In genomic region chr1:169671801-169672200, GRCm38 (mm10) we compare ENCODE assay signal across 31 mouse cellular contexts. TPM values are rescaled to one million over a fixed set of nuclear protein-coding genes. Genes with fewer than 3 reads are reported as not detected.
A peak's percentile ranks its signal among the peaks of the same experiment; 100 is the strongest.
DNase-seq lines count a peak whose midpoint lies in the region; ATAC-seq and TF ChIP-seq lines count a peak whose summit lies in the region.
"Had no signal": no experiment of that assay in that cellular context is flagged by ENCODE, and none has a peak within 500 bp of the region (broad histone marks: within the 10 kb centered on the region; RNA-seq: fewer than 3 reads in every experiment).

No protein-coding gene starts in this region.

- no peak overlapping the region for H3K9ac ChIP-seq in heart, postnatal 0 days (replicated peaks; ENCODE audit: low read depth, low read length)
- H3K9ac ChIP-seq in forebrain, embryonic 11.5 days (ENCODE audit: low read length): no peak overlapping the region
- H3K9ac ChIP-seq: embryonic facial prominence, embryonic 12.5 days; forebrain, embryonic 12.5 days; forebrain, postnatal 0 days; hindbrain, embryonic 15.5 days; limb, embryonic 12.5 days; liver, embryonic 15.5 days; lung, embryonic 14.5 days; neural tube, embryonic 12.5 days had no signal

- H3K4me1 ChIP-seq in heart, postnatal 0 days (ENCODE audit: control insufficient read depth, insufficient read depth): no peaks in the 10 kb centered on the region
- no peaks in the 10 kb centered on the region for H3K4me1 ChIP-seq in forebrain, embryonic 11.5 days (replicated peaks; ENCODE audit: control insufficient read depth, insufficient read depth, low read length)
- H3K4me1 ChIP-seq: forebrain, embryonic 12.5 days; hindbrain, embryonic 15.5 days; limb, embryonic 12.5 days; liver, embryonic 15.5 days; neural tube, embryonic 12.5 days had no signal

- no peaks in the 10 kb centered on the region for H3K79me2 ChIP-seq in myocyte (ENCODE audit: control insufficient read depth, insufficient read depth)

- ATAC-seq in heart, postnatal 0 days (ENCODE audit: insufficient read depth, low read depth): no peak
- ATAC-seq in forebrain, embryonic 11.5 days (replicated peaks; ENCODE audit: low FRiP score): no peak
- ATAC-seq: forebrain, postnatal 0 days; midbrain, embryonic 16.5 days had no signal

- no peaks in the 10 kb centered on the region for H3K9me3 ChIP-seq in heart, postnatal 0 days (replicated peaks; ENCODE audit: control insufficient read depth, low read length)
- H3K9me3 ChIP-seq in forebrain, embryonic 11.5 days (ENCODE audit: control insufficient read depth, low read length): no peaks in the 10 kb centered on the region
- H3K9me3 ChIP-seq: embryonic facial prominence, embryonic 12.5 days; forebrain, embryonic 12.5 days; hindbrain, embryonic 10.5 days; hindbrain, embryonic 15.5 days; limb, embryonic 12.5 days; liver, embryonic 15.5 days; neural tube, embryonic 12.5 days had no signal

- no peak for TF ChIP-seq CTCF in gastrocnemius, adult 2 months (IDR thresholded peaks at IDR 0.05)
- TF ChIP-seq CTCF in heart, postnatal 0 days (IDR thresholded peaks at IDR 0.05; ENCODE audit: low read depth): no peak

- no peak overlapping the region for H3ac ChIP-seq in myocyte (ENCODE audit: control insufficient read depth, insufficient read length)

- no peak for TF ChIP-seq POLR2A in myocyte (IDR thresholded peaks at IDR 0.05; ENCODE audit: insufficient read length, low read depth)

- 64% methylated on average over 2 of the region's 2 CpGs for WGBS in heart, postnatal 0 days
- 82% methylated on average over 2 of the region's 2 CpGs for whole genome bisulfite sequencing in forebrain, embryonic 11.5 days

- no peak overlapping the region for H3K4me2 ChIP-seq in heart, postnatal 0 days (ENCODE audit: low read depth, low read length)
- H3K4me2 ChIP-seq in myocyte (ENCODE audit: low read depth): peak overlapping the region; percentile 60
- H3K4me2 ChIP-seq in forebrain, embryonic 11.5 days (ENCODE audit: low read depth, low read length, severe bottlenecking): no peak overlapping the region
- H3K4me2 ChIP-seq: embryonic facial prominence, embryonic 12.5 days; forebrain, embryonic 12.5 days; hindbrain, embryonic 15.5 days; limb, embryonic 12.5 days; liver, embryonic 15.5 days; lung, embryonic 14.5 days; midbrain, embryonic 11.5 days; neural tube, embryonic 12.5 days had no signal

- DNase-seq in gastrocnemius, adult 2 months: no peak
- no peak for DNase-seq in gastrocnemius, postnatal 4 days (ENCODE audit: low spot score in 2 of 2)
- no peak for DNase-seq in heart, postnatal 0 days (ENCODE audit: low spot score)
- DNase-seq in heart, postnatal 10 days: no peak
- DNase-seq in NIH3T3 (ENCODE audit: low read depth): peak; percentile 87
- no peak for DNase-seq in spleen, postnatal 10 days (ENCODE audit: low spot score in 2 of 2)
- no peak for DNase-seq in forebrain, embryonic 11.5 days (ENCODE audit: low spot score)
- DNase-seq: B cell, adult 2 months; cerebellum, adult 11 months; cerebellum, adult 9-10 months; cerebellum, postnatal 36 days; forebrain, postnatal 0 days; gastrocnemius, postnatal 10 days; kidney, adult 18-20 months; layer of hippocampus, adult 9-11 months; right cerebral cortex, postnatal 4 days; thymus, postnatal 4 days had no signal

- no peaks in the 10 kb centered on the region for H3K36me3 ChIP-seq in heart, postnatal 0 days (replicated peaks; ENCODE audit: control insufficient read depth, insufficient read depth, low read length)
- no peaks in the 10 kb centered on the region for H3K36me3 ChIP-seq in myocyte (ENCODE audit: control insufficient read depth, insufficient read depth)
- no peaks in the 10 kb centered on the region for H3K36me3 ChIP-seq in forebrain, embryonic 11.5 days (ENCODE audit: control insufficient read depth, insufficient read depth, low read length)
- H3K36me3 ChIP-seq: embryonic facial prominence, embryonic 12.5 days; forebrain, embryonic 12.5 days; hindbrain, embryonic 10.5 days; hindbrain, embryonic 15.5 days; limb, embryonic 12.5 days; liver, embryonic 15.5 days; neural tube, embryonic 12.5 days had no signal

- TF ChIP-seq EP300 in heart, postnatal 0 days (IDR thresholded peaks at IDR 0.05; ENCODE audit: low read depth): no peak

- intact Hi-C loops in gastrocnemius, adult 2 months (cut with DNase I): loop anchor here (1.0 to 10.0 kb wide), 2 partner anchors 248 to 463 kb away; no protein-coding TSS in a partner anchor
- intact Hi-C loops in heart, postnatal 10 days (cut with DNase I): loop anchor here (5.0 to 10.0 kb wide), 2 partner anchors 140 to 463 kb away; partner anchors contain the start of gene Nuf2

- no peaks in the 10 kb centered on the region for H3K27me3 ChIP-seq in heart, postnatal 0 days (ENCODE audit: control insufficient read depth, insufficient read depth, low read length)
- no peaks in the 10 kb centered on the region for H3K27me3 ChIP-seq in myocyte (ENCODE audit: control insufficient read depth, insufficient read depth, insufficient read length)
- no peaks in the 10 kb centered on the region for H3K27me3 ChIP-seq in forebrain, embryonic 11.5 days (ENCODE audit: control insufficient read depth, insufficient read depth, low read length)
- H3K27me3 ChIP-seq: embryonic facial prominence, embryonic 12.5 days; forebrain, embryonic 12.5 days; hindbrain, embryonic 15.5 days; limb, embryonic 12.5 days; liver, embryonic 15.5 days; neural tube, embryonic 12.5 days had no signal

- peak overlapping the region; percentile 53 for H3K27ac ChIP-seq in gastrocnemius, adult 2 months
- H3K27ac ChIP-seq in heart, postnatal 0 days (ENCODE audit: low read depth): peak overlapping the region; percentile 26; the same call in 1 of the 2 replicates
- no peak overlapping the region for H3K27ac ChIP-seq in forebrain, embryonic 11.5 days (ENCODE audit: low read depth, low read length)
- H3K27ac ChIP-seq: embryonic facial prominence, embryonic 12.5 days; forebrain, embryonic 12.5 days; hindbrain, embryonic 10.5 days; hindbrain, embryonic 15.5 days; kidney, postnatal 0 days; limb, embryonic 12.5 days; liver, embryonic 15.5 days; neural tube, embryonic 12.5 days had no signal

- H3K4me3 ChIP-seq in gastrocnemius, adult 2 months: no peak overlapping the region
- H3K4me3 ChIP-seq in heart, postnatal 0 days (ENCODE audit: low read depth, low read length): no peak overlapping the region
- no peak overlapping the region for H3K4me3 ChIP-seq in myocyte
- no peak overlapping the region for H3K4me3 ChIP-seq in forebrain, embryonic 11.5 days (ENCODE audit: low read depth, low read length)
- H3K4me3 ChIP-seq: embryonic facial prominence, embryonic 12.5 days; forebrain, embryonic 12.5 days; hindbrain, embryonic 10.5 days; hindbrain, embryonic 15.5 days; limb, embryonic 12.5 days; liver, embryonic 15.5 days; neural tube, embryonic 12.5 days had no signal

TF ChIP-seq in myocyte, 11 proteins besides CTCF, POLR2A, EP300 and RAD21:
- TF ChIP-seq USF1 (IDR thresholded peaks at IDR 0.05; ENCODE audit: low read depth) (no peak), SRF (IDR thresholded peaks at IDR 0.05; ENCODE audit: control insufficient read depth, insufficient read length, low read depth) (no peak), CEBPB (IDR thresholded peaks at IDR 0.05; ENCODE audit: insufficient read depth, poor library complexity, severe bottlenecking) (no peak), POLR2AphosphoS2 (IDR thresholded peaks at IDR 0.05; ENCODE audit: insufficient read length, low read depth) (no peak), E2F4 (IDR thresholded peaks at IDR 0.05; ENCODE audit: insufficient read depth) (no peak), MAX (IDR thresholded peaks at IDR 0.05; ENCODE audit: low read depth) (no peak), TCF3 (IDR thresholded peaks at IDR 0.05; ENCODE audit: insufficient read length, low read depth) (no peak), REST (IDR thresholded peaks at IDR 0.05; ENCODE audit: insufficient read depth, insufficient read length) (no peak), MYOD1 (IDR thresholded peaks at IDR 0.05; ENCODE audit: control insufficient read depth in 1 of 3, insufficient read length in 2 of 3, low read depth in 2 of 3) (no peak)

RNA-seq across cellular contexts. Expression of gene Rgs5, which starts 16.5 kb away (rescaled TPM):
- total RNA-seq in gastrocnemius, adult 2 months (2021): 100 to 1,000 TPM; 144 to 178 TPM
- total RNA-seq in gastrocnemius, postnatal 4 days (2021): 100 to 1,000 TPM; 127 to 143 TPM
- 48.2 and 94.3 TPM in 2 replicates for total RNA-seq in heart, postnatal 0 days (2014; rRNA removed; ENCODE audit: low replicate concordance)
- 20.8 and 22.5 TPM in 2 replicates for polyA plus RNA-seq in heart, postnatal 0 days (2015; fragmentation: Nextera tagmentation; extraction: Ambion mirVana)
- total RNA-seq in heart, postnatal 10 days (2021): 100 to 1,000 TPM; 381 to 439 TPM
- 0.01 TPM for polyA plus RNA-seq in myocyte (2012; fragmentation: generic; extraction: Trizol)
- polyA plus RNA-seq in forebrain, embryonic 11.5 days (2014; fragmentation: Nextera tagmentation; extraction: Ambion mirVana): 2.0 and 2.6 TPM in 2 replicates
- total RNA-seq: CH12.LX; granulocyte monocyte progenitor cell, adult 5-6 weeks had no signal
